Mouse (Mus musculus) lung, embryonic 14.5 days (tissue): Measurements from ENCODE around the gene Nhsl2. TPM values are rescaled to one million over a fixed set of nuclear protein-coding genes. Genes with fewer than 3 reads are reported as not detected.

Experiments
- ATAC-seq: fragments of 200-750 bp; cut with Nextera tagmentation; 2 replicates; pipeline ENCODE4 v1.8.0; 2017; ENCODE audit warnings: mild to moderate bottlenecking, moderate TSS enrichment, moderate library complexity; ENCODE audit not compliant: insufficient read depth
- DNase-seq: peaks from one replicate; pipeline ENCODE4 v3.0.0-alpha.2; 2015
- H3K27ac ChIP-seq: fragments of 300-500 bp; sonication (generic); 2 replicates; pipeline ENCODE4 v1.5.1; 2014; ENCODE audit warnings: low read depth, mild to moderate bottlenecking, moderate library complexity
- H3K27me3 ChIP-seq: fragments of 300-500 bp; sonication (generic); 2 replicates; pipeline ENCODE4 v1.6.1; 2014; ENCODE audit warnings: low read length, control low read depth; ENCODE audit not compliant: insufficient read depth
- H3K36me3 ChIP-seq: fragments of 300-500 bp; sonication (generic); 2 replicates; pipeline ENCODE4 v1.6.1; 2014; ENCODE audit warnings: control low read depth; ENCODE audit not compliant: insufficient read depth
- H3K4me1 ChIP-seq: fragments of 300-500 bp; sonication (generic); 2 replicates; pipeline ENCODE4 v1.6.1; 2014; ENCODE audit warnings: antibody characterized with exemption, control low read depth; ENCODE audit not compliant: insufficient read depth
- H3K4me2 ChIP-seq: fragments of 300-500 bp; sonication (generic); 2 replicates; pipeline ENCODE4 v1.6.1; 2014; ENCODE audit warnings: mild to moderate bottlenecking
- H3K4me3 ChIP-seq: fragments of 300-500 bp; sonication (generic); 2 replicates; pipeline ENCODE4 v1.5.1; 2014; ENCODE audit warnings: low read depth, low read length
- H3K9ac ChIP-seq: fragments of 300-500 bp; sonication (generic); 2 replicates; pipeline ENCODE4 v1.6.1; 2014
- H3K9me3 ChIP-seq: fragments of 300-500 bp; sonication (generic); 2 replicates; pipeline ENCODE4 v1.6.1; 2016; ENCODE audit warnings: low read depth, low read length, control low read depth
- CTCF ChIP-seq: IDR thresholded peaks from 2 replicates; pipeline ENCODE4 v1.5.1; 2016; ENCODE audit warnings: antibody characterized with exemption, low read depth
- WGBS: fragments of 180-500 bp; shearing (Covaris S2); extraction: QIAGEN DNeasy Blood & Tissue Kit; methylation state at CpG from one replicate; pipeline ENCODE4 v1.1.7; 2014; 5-methylcytosine and 5-hydroxymethylcytosine counted together
- polyA plus RNA-seq: library from polyadenylated mRNA; unstranded; fragments of >200 nt; fragmentation: Nextera tagmentation; extraction: Ambion mirVana; gene quantifications from 2 replicates; pipeline ENCODE4 v1.2.1, GENCODE M21; 2014

Nhsl2 gene
- polyA plus RNA-seq, 1 experiment from 2014 or later, result 8.4 TPM

DNA sequence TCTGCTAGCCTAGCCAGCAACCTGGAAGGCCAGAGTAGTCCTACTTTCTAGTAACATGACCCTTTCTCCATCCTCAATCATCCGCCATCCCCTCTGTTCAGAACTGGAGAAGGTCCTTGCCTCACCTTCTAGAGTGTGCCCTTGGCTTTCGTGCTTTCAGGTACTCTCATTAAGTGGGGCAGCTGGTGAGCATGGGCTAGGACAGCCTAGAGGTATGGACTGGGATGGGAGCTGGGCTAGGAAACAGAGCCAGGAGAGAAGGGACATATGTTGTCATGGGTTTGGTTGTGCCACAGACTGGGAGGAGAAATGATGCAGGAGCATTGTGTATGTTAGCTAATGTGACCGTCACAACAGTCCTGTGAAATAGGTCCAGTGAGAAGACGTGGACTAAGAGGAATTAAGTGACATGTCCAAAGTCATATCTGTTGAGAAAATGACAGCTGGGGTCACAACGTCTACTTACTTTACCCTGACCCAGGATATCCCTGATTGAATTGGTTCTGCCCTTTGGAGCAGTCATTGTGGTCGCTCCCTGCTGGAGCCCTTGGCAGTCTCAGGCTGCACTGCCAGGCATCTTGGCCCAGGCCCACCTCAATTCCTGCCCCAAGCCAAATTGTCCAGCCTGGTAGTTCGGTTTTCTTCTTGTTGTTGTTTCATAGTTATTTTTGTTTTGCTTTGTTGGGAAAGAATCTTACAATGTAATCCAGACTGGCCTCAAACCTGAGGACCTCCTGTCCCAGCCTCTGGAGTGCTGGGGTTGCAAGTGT lies 170.5 kb downstream of the Nhsl2 start:
- H3K9me3 ChIP-seq, result no peaks in the 10 kb centered on the region
- no peak overlapping the region for H3K27ac ChIP-seq
- WGBS, result 67% methylated on average over 7 of the region's 7 CpGs
- H3K4me3 ChIP-seq, result no peak overlapping the region
- H3K27me3 ChIP-seq, result no peaks in the 10 kb centered on the region
- no peaks in the 10 kb centered on the region for H3K4me1 ChIP-seq
- ATAC-seq (no peak), DNase-seq (no peak)
- no peaks in the 10 kb centered on the region for H3K36me3 ChIP-seq
- TF ChIP-seq CTCF, result no peak
- peak overlapping the region; percentile 12; the same call in 1 of the 2 replicates for H3K4me2 ChIP-seq
- H3K9ac ChIP-seq, result no peak overlapping the region

DNA sequence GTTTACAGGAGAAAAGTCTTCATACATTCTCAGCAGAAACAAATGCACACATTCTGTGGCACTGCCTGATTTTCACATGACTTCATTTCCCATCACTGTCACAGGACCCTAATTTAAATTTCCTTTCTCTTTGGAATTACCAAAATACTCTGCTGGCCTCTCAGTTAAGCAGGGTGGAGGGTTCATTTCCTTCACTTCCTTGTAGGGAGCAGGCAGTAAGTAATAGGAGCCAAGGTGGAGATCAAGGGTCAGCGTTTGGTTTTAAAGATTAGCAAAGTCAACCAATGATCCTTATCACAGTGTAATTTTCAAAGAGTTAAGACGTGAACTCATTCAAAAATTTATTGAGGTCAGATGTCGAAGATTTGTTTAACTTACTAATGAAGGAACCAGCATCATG lies 175.8 kb downstream of the Nhsl2 start:
- H3K27me3 ChIP-seq, result no peaks in the 10 kb centered on the region
- TF ChIP-seq CTCF, result no peak
- ATAC-seq (no peak), DNase-seq (no peak)
- H3K4me1 ChIP-seq, result no peaks in the 10 kb centered on the region
- no peak overlapping the region for H3K9ac ChIP-seq
- no peak overlapping the region for H3K27ac ChIP-seq
- H3K4me2 ChIP-seq, result no peak overlapping the region
- H3K9me3 ChIP-seq, result no peaks in the 10 kb centered on the region
- no peaks in the 10 kb centered on the region for H3K36me3 ChIP-seq
- H3K4me3 ChIP-seq, result no peak overlapping the region
- WGBS, result 43% methylated on average over 3 of the region's 3 CpGs

DNA sequence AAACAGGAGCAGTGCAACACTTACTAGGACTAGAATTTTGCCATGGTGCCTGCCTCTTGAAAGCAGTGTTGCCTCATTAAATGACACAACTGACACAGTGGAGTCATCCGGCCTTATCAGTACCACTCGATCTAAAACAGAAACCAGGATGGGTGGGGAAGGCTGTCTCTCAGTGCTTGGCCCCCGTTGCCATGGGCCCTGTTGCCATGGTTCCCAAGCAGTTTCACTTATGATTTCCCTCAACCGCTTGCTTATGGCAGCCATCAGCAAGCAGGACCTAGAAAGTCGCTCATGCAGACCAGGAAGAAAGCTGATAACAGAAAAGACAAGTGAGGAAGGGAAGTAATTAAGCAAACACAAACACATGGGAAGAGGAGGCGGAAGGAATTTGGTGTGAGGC lies 182.7 kb downstream of the Nhsl2 start:
- peak; percentile 56; the same call in 1 of the 2 replicates for ATAC-seq
- TF ChIP-seq CTCF, result no peak
- 28% methylated on average over 6 of the region's 6 CpGs for WGBS
- peak; percentile 46 for DNase-seq
- Histone ChIP-seq H3K36me3 (no peaks in the 10 kb centered on the region), H3K4me2 (no peak overlapping the region), H3K9ac (no peak overlapping the region), H3K27me3 (no peaks in the 10 kb centered on the region), H3K4me1 (no peaks in the 10 kb centered on the region), H3K4me3 (no peak overlapping the region), H3K27ac (no peak overlapping the region), H3K9me3 (no peaks in the 10 kb centered on the region)

DNA sequence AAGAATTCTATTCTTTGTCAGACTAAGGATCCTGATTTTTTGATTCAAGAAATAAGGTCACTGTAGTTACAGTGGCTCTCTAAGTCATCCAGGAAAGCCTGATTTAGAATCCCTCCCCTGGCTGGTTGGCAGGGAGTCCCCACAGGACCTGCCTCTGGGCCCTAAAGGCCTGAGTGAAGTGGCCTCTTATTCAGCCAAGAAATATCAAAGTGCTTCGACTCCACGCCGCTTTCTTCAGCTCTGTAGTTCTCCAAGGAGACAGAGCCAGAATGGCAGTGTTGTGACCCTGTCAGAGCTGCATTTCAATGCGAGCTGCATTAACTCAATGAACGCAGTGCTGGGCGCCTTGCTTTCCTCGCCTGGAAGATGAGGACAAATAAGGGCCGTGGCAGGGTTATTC lies 183.2 kb downstream of the Nhsl2 start:
- no peak for ATAC-seq
- DNase-seq, result no peak
- Histone ChIP-seq H3K9ac (no peak overlapping the region), H3K27ac (no peak overlapping the region), H3K27me3 (no peaks in the 10 kb centered on the region), H3K4me1 (no peaks in the 10 kb centered on the region), H3K4me2 (no peak overlapping the region), H3K36me3 (no peaks in the 10 kb centered on the region), H3K9me3 (no peaks in the 10 kb centered on the region), H3K4me3 (no peak overlapping the region)
- 66% methylated on average over 8 of the region's 8 CpGs for WGBS
- TF ChIP-seq CTCF, result no peak

DNA sequence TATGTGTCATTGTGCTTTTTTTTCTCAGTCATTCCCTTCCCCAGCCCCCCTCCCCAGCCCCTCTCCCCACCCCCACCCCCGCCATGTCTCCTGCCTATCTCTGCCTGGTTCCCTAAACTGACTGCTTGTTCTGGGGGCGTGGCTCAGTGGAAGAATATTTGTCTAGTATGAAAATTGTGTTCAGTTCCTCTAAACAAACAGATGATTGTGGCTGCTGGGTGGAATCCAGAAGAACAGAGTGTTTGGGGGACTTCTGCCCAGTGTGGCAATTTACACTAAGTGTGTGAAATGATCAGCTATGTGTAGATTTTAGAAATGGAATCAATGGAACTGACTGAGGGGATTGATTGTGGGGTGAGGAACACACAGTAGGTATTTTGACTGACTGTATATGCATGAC lies 184.4 kb downstream of the Nhsl2 start:
- no peak for TF ChIP-seq CTCF
- no peaks in the 10 kb centered on the region for H3K36me3 ChIP-seq
- no peak overlapping the region for H3K4me3 ChIP-seq
- no peaks in the 10 kb centered on the region for H3K9me3 ChIP-seq
- DNase-seq, result no peak
- no peak overlapping the region for H3K9ac ChIP-seq
- no peak overlapping the region for H3K27ac ChIP-seq
- no peaks in the 10 kb centered on the region for H3K4me1 ChIP-seq
- no peaks in the 10 kb centered on the region for H3K27me3 ChIP-seq
- ATAC-seq, result no peak
- H3K4me2 ChIP-seq, result no peak overlapping the region
- WGBS, result 76% methylated on average over 2 of the region's 2 CpGs

DNA sequence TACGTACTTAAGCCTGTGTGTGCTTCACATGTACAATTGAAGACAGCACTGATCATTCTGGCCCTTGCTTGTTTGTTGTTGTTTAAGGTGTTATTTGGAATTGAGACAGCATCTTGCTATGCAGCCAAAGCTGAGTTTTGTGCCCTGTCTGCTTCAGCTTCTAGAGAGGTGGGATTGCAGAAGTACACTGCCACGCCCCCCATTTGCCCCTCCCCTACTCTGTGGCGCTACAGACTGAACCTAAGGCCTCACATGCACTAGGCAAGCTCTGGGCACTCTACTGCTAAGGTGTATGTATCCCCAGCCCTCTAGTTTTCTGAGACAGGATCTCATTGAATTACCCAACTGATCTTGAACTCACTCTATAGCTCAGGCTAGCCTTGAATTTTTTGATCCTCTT lies 186.5 kb downstream of the Nhsl2 start:
- TF ChIP-seq CTCF, result no peak
- Histone ChIP-seq H3K27me3 (no peaks in the 10 kb centered on the region), H3K27ac (no peak overlapping the region), H3K9ac (no peak overlapping the region), H3K4me2 (no peak overlapping the region), H3K36me3 (no peaks in the 10 kb centered on the region), H3K4me1 (no peaks in the 10 kb centered on the region), H3K9me3 (no peaks in the 10 kb centered on the region), H3K4me3 (no peak overlapping the region)
- ATAC-seq (no peak), DNase-seq (no peak)
- WGBS, result 52% methylated on average over 3 of the region's 3 CpGs

DNA sequence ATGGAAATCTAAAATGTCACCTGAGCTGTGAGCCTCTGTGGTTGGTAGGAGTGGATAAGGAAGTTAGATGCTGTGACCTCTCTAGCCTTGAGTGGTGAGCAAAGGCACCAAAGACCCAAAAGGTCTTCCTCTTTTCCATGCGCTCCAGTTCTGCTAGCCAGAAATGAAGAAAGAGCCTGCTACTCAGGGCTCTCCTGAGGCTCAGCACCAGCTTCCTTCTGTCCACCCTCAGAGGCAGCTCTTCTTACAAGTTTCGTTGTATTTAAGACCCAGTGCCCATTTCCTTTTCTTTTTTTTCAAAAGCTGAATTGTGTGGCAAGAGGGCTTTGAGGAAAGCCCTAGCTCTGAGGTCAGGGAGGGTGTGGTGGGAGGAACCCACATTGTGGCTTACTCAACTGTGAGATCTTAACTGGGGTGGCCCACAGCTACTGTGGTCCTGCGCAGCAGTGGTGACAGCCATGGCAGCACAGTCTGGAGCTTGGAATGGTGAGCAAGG lies 187.7 kb downstream of the Nhsl2 start:
- 81% methylated on average over 3 of the region's 3 CpGs for WGBS
- Histone ChIP-seq H3K27me3 (no peaks in the 10 kb centered on the region), H3K27ac (no peak overlapping the region), H3K4me3 (no peak overlapping the region), H3K4me1 (no peaks in the 10 kb centered on the region), H3K36me3 (no peaks in the 10 kb centered on the region), H3K9ac (no peak overlapping the region), H3K9me3 (no peaks in the 10 kb centered on the region), H3K4me2 (no peak overlapping the region)
- ATAC-seq (0 out of 2 replicates have a peak, but pooled peaks have one; percentile 14), DNase-seq (no peak)
- TF ChIP-seq CTCF, result no peak
